Mouse (Mus musculus) cortical plate, adult 2 months (tissue): ENCODE results near the gene Homez.

Experiments
- CTCF ChIP-seq: fragments of 200-500 bp; IDR thresholded peaks from 2 replicates; pipeline ENCODE4 v1.5.1; 2011; ENCODE audit warnings: mild to moderate bottlenecking, control low read depth, low read length; ENCODE audit not compliant: insufficient read depth; ENCODE audit errors: extremely low read depth
- POLR2A ChIP-seq: fragments of 200-500 bp; IDR thresholded peaks from 2 replicates; pipeline ENCODE4 v1.6.1; 2011; ENCODE audit warnings: mild to moderate bottlenecking, low read length, control low read depth; ENCODE audit not compliant: insufficient read depth; ENCODE audit errors: extremely low read depth

DNA sequence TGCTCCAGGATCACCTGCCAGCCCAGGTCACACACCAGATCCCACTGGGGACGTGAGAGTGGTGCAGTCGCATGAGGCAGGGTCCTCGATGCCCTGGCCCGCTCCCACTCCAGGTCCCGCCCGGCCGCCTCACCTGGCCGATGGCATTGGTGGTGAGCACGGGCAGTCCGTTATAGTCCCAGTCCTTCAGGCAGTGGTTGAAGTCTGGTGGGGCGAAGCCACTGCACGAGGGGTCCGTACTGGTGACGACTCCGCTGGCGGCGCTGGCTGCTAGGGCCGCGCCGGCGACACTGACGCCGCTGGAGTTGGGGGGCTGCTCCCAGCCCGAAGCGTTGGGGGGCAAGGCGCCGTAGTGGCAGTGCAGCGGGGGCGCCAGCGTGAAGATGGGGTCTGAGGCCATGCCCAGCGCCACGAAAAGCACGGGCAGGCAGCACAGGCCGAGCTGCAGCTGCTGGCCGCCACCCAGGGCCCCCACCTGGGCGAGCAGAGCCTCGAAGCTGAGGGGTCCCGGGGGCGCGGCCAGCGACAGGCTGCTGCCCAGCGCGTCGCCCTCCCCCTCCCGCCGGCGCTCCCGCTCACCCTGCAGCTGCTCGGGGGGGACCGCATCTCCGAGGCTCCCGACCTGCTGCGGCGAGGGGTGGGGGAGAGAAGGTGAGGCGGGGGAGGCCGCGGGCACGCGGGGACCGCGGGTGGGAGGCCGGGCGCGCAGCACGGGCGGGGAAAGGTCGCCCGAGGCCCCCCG lies 41.5 kb upstream of the Homez start:
- TF ChIP-seq CTCF (no peak), POLR2A (no peak)
